Mouse (Mus musculus): ENCODE data around the gene Chchd1. TPM values are rescaled to one million over a fixed set of nuclear protein-coding genes. Genes with fewer than 3 reads are reported as not detected.
A peak's percentile ranks its signal among the peaks of the same experiment; 100 is the strongest.

Chchd1 gene
- polyA plus RNA-seq, 1 experiment from 2014 or later: 268 TPM

DNA sequence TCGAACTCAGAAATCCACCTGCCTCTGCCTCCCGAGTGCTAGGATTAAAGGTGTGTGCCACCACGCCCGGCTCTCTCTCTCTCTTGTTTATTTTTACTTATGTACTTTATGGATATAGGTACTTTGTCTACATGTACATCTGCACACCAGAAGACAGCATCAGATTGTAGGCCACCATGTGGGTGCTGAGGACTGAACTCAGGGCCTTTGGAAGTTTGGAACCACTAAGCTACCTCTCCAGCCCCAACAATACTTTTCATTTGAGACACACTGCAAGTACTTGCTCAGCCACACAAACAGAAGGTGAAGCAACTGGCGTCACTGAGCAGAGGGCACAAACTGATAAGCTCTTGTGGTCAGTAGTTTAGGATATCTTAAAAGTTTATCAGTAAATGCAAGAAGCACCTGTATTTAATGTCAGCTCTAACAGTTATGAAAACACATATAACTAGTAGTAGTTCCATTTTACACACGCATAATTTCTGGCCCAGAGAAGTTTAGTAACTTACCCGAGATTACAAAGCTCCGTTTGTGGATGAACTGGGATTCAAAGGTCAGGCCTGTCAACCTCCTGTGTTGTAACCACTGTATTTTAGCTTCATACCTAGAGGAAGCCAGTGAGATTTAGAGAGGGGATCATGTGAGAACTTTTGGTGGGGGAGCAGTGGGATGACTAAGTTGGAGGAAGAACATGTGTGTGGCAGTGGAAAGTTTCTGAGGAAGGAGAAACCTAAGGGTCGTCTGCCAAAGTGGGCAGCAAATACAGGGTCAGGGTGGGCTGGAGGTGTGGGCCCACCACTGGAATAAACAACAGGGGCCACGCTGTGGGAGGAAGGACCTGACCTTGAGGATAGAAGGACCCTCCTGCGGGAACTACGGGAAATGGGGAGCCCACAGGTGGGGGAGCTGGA lies 30.5 kb downstream of the Chchd1 start:
- H3K9me3 ChIP-seq: no peaks in the 10 kb centered on the region
- peak overlapping the region; percentile 93 for H3K9ac ChIP-seq
- H3K36me3 ChIP-seq (replicated peaks): peaks cover 43% of the 10 kb centered on the region
- peak overlapping the region; percentile 79 for H3K4me2 ChIP-seq
- 54% methylated on average over 12 of the region's 12 CpGs for WGBS
- H3K4me3 ChIP-seq (replicated peaks): peak overlapping the region; percentile 77
- ATAC-seq (ENCODE audit: low FRiP score): no peak
- no peaks in the 10 kb centered on the region for H3K27me3 ChIP-seq
- H3K27ac ChIP-seq: peak overlapping the region; percentile 80; the same call in 1 of the 2 replicates
- peaks cover 11% of the 10 kb centered on the region for H3K4me1 ChIP-seq

DNA sequence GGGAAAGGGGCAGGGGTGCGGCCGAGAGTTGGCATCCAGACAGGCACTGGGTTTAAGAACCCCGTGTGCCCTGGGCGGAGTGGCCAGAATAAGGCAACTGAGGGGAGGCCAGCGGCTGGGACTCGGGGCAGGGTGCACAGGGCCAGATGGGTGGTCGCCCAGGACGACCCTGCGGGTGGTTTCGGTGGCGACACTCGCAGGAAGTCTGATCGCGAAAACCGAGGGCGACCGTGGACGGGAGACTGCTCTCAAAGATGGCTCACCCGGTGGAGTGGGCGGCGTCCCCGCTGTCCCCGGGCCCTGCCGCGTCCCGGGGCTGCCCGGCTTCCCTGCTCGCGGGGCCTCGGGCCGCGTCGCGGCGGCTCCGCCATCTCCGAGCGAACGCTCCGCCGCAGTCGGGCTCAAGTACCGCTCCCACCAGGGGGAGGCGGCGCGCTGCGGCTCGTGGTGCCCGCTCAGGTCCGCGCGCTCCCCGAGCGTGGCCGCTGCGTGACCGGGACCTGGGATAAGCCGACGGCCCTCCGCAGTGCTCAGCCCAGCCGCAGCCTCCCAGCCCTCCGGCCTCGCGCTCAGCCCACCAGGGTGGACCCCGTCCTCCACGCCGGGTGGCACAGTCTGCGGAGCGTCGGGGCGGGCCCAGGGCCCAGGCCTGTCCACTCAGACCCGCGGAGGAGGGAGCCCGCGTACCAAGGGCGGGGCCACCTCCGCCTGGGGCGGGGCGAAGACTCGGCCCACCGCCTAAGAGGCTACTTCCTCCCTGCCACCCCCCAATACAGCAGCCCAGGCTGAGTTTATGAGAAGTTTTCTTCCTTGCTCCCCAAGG lies 31.4 kb downstream of the Chchd1 start, which contains the start of gene Ndst2:
Gene Ndst2 (minus strand): TSS at position 611 of the 823 bp plus-strand sequence.
- Histone ChIP-seq H3K27me3 (no peaks in the 10 kb centered on the region), H3K9me3 (no peaks in the 10 kb centered on the region), H3K4me1 (peaks cover 11% of the 10 kb centered on the region), H3K36me3 (replicated peaks) (peaks cover 43% of the 10 kb centered on the region), H3K9ac (peak within 1 kb of the TSS; percentile 93), H3K4me3 (replicated peaks) (peak within 1 kb of the TSS; percentile 77), H3K4me2 (peak within 1 kb of the TSS; percentile 79), H3K27ac (peak within 1 kb of the TSS; percentile 80)
- under 1% methylated on average over 52 of the region's 81 CpGs for WGBS
- ATAC-seq (ENCODE audit: low FRiP score): peak; percentile 99

DNA sequence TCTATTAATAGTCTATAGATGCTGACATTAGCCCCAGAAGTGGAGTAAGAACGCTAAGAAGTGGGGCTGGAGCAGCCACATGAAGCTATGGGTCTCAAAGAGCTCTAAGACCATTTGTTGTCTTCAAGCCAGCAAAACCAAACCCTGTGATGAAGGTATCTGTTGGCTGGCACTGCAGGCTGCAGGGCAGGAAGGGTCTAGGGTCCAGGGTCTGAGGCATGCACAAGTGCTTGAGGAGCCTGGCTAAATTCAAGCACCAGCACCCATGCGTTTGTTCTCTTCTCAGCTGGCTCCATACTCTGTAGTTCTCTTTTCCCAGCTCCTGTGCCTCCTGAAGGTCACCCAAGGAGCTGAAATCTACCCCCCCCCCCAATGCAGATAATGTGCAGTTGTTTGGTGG lies 32.2 kb downstream of the Chchd1 start:
- Histone ChIP-seq H3K4me3 (replicated peaks) (no peak overlapping the region), H3K9me3 (no peaks in the 10 kb centered on the region), H3K27me3 (no peaks in the 10 kb centered on the region), H3K27ac (peak overlapping the region; percentile 46; the same call in 1 of the 2 replicates), H3K9ac (no peak overlapping the region), H3K4me2 (no peak overlapping the region), H3K36me3 (replicated peaks) (peaks cover 41% of the 10 kb centered on the region), H3K4me1 (peaks cover 11% of the 10 kb centered on the region)
- no peak for ATAC-seq (ENCODE audit: low FRiP score)
- 82% methylated on average over 2 of the region's 2 CpGs for WGBS

DNA sequence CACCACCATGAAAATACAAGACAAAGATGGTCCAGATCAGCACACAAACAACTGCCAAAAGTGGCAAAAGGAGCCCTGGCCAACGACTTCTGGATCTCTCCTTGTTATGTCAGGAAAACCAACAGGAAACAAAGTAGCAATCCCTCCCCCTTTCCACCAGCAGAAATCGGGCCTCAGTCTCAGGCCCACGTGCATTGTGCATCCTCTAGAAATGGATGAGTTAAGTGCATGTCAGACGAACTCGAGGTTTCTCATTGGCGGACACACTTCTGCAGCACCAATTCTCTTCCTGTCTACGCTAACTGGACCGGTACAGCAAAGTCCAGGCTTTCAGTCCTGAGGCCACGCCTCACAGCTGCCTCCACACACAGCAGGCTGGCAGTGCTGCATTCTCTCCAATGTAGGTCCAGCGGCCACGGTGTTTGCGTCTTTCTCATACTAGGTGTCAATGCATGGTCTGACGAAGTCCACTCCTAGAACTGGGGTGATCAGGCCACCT lies 33.1 kb downstream of the Chchd1 start:
- Histone ChIP-seq H3K27ac (no peak overlapping the region), H3K4me2 (no peak overlapping the region), H3K4me1 (peaks cover 11% of the 10 kb centered on the region), H3K36me3 (replicated peaks) (peaks cover 40% of the 10 kb centered on the region), H3K9ac (no peak overlapping the region), H3K4me3 (replicated peaks) (no peak overlapping the region), H3K27me3 (no peaks in the 10 kb centered on the region), H3K9me3 (no peaks in the 10 kb centered on the region)
- WGBS: 90% methylated on average over 13 of the region's 13 CpGs
- no peak for ATAC-seq (ENCODE audit: low FRiP score)

DNA sequence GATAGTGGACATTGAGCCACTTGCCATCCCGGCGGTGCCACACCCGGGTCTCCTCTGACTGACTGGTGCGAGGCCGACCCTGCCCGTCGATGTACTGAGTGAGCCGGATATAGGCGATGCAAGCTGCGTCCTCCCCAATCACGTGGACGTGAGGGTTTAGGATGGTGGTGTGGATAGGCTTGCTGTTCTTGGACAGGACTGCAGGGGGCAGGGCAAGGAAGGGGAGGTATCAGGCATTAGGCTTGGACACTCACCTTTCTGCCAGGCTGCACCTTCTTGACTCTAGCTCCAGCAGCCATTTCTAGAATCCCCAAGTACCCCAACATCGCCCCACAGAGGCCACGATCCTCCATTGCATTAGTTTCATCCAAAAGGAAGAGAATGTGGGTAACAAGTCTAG lies 34.5 kb downstream of the Chchd1 start:
- H3K27me3 ChIP-seq: no peaks in the 10 kb centered on the region
- H3K27ac ChIP-seq: no peak overlapping the region
- peaks cover 47% of the 10 kb centered on the region for H3K36me3 ChIP-seq (replicated peaks)
- H3K4me1 ChIP-seq: peaks cover 11% of the 10 kb centered on the region
- no peak overlapping the region for H3K4me2 ChIP-seq
- no peak overlapping the region for H3K4me3 ChIP-seq (replicated peaks)
- no peaks in the 10 kb centered on the region for H3K9me3 ChIP-seq
- no peak for ATAC-seq (ENCODE audit: low FRiP score)
- 41% methylated on average over 14 of the region's 14 CpGs for WGBS
- no peak overlapping the region for H3K9ac ChIP-seq

DNA sequence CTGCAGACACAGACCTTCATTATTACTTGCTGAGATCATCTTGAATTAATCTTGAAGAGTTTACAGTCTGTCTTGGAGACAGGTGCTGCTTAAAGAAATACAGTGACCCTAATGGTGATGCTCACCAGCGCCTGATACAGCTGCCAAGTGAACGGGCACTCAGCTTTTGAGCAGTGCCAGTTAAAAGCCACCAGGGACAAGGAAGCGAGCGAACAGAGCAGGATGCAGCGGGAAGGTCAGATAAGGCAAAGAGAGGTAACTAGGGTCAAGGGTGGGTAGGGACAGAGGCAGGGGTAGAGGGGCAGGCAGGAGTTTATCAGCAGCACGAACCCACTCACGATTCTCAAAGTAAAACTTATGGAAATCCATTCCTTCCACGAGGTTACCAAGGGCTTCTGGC lies 35.7 kb downstream of the Chchd1 start:
- no peak for ATAC-seq (ENCODE audit: low FRiP score)
- 91% methylated on average over 8 of the region's 8 CpGs for WGBS
- H3K36me3 ChIP-seq (replicated peaks): peaks cover 55% of the 10 kb centered on the region

DNA sequence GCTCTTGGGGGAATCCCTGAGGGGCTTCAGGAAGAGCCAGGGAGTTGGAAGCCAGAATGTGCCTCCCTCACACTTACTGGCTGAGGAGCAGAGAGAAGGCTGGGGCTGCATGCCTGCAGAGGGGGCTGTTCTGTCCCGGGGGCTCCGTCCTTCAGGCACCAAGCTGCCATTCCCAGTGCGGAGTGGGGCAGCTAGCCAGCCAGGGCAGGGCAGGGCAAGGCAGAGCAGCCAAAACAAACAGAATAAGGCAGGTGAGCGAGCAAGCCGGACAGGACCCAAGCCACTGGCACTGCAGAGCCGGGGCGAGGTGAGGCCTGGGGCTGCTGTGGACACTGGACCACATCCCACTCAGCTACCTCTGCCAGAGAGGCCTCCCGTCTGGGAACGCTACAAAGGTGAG lies 38.5 kb downstream of the Chchd1 start:
- Histone ChIP-seq H3K27me3 (no peaks in the 10 kb centered on the region), H3K4me2 (no peak overlapping the region), H3K36me3 (replicated peaks) (peaks cover 71% of the 10 kb centered on the region), H3K4me1 (no peaks in the 10 kb centered on the region; the same call in 1 of the 2 replicates), H3K4me3 (replicated peaks) (no peak overlapping the region), H3K9me3 (no peaks in the 10 kb centered on the region), H3K27ac (no peak overlapping the region), H3K9ac (no peak overlapping the region)
- no peak for ATAC-seq (ENCODE audit: low FRiP score)
- WGBS: 95% methylated on average over 9 of the region's 9 CpGs

More for the DNA sequence above, 35.7 kb downstream of the Chchd1 start:
- Histone ChIP-seq H3K27me3 (no peaks in the 10 kb centered on the region), H3K9ac (no peak overlapping the region), H3K4me1 (peaks cover 5% of the 10 kb centered on the region), H3K9me3 (no peaks in the 10 kb centered on the region), H3K27ac (no peak overlapping the region), H3K4me2 (no peak overlapping the region), H3K4me3 (replicated peaks) (no peak overlapping the region)

DNA sequence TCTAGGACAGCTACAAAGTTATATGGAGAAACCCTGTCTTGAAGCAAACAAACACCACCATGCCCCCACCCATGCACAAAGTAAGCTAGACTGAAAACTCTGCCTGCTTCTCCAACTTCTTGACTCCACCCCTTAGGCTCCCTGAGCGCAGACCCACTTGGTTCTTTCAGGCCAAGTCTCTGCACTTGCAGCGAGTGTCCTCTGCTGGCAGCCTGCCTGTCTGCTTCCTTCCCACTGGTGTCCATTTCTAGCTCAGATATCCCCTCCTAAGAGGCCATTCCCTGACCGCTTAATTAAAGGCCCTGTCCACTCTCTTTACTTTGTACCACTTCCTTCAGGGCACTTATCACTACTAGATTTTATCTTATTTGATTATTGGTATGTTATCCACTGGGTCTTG lies 40.8 kb downstream of the Chchd1 start:
- no peaks in the 10 kb centered on the region for H3K27me3 ChIP-seq
- 82% methylated on average over 3 of the region's 3 CpGs for WGBS
- no peak overlapping the region for H3K4me3 ChIP-seq (replicated peaks)
- H3K27ac ChIP-seq: no peak overlapping the region
- H3K4me1 ChIP-seq: no peaks in the 10 kb centered on the region; the same call in 1 of the 2 replicates
- ATAC-seq (ENCODE audit: low FRiP score): no peak
- peaks cover 79% of the 10 kb centered on the region for H3K36me3 ChIP-seq (replicated peaks)
- H3K9me3 ChIP-seq: no peaks in the 10 kb centered on the region
- H3K4me2 ChIP-seq: no peak overlapping the region
- H3K9ac ChIP-seq: no peak overlapping the region

DNA sequence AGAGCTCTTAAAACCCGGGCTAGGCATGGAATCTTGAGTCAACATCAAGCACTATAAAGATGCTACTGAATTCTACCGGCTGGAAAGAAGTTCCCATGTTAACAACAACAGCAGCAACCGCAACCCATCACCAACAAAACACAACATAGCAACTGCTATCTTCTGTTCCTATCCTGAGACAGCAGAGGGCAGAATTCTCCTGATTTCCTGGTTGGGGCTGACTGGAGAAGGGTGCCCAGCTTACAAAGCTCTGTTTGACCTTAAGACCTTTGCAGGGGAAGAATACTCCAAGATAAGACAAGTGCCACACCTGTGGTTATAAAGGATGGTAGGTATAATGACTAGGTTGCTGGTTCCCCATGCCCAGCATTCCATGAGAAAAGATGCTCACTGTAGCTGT lies 44.1 kb downstream of the Chchd1 start:
- H3K4me1 ChIP-seq: no peaks in the 10 kb centered on the region
- no peak overlapping the region for H3K4me2 ChIP-seq
- no peak overlapping the region for H3K4me3 ChIP-seq (replicated peaks)
- no peak overlapping the region for H3K27ac ChIP-seq
- 88% methylated on average over 3 of the region's 3 CpGs for WGBS
- no peak overlapping the region for H3K9ac ChIP-seq
- no peak for ATAC-seq (ENCODE audit: low FRiP score)
- H3K36me3 ChIP-seq (replicated peaks): peaks cover 52% of the 10 kb centered on the region
- no peaks in the 10 kb centered on the region for H3K27me3 ChIP-seq
- no peaks in the 10 kb centered on the region for H3K9me3 ChIP-seq

DNA sequence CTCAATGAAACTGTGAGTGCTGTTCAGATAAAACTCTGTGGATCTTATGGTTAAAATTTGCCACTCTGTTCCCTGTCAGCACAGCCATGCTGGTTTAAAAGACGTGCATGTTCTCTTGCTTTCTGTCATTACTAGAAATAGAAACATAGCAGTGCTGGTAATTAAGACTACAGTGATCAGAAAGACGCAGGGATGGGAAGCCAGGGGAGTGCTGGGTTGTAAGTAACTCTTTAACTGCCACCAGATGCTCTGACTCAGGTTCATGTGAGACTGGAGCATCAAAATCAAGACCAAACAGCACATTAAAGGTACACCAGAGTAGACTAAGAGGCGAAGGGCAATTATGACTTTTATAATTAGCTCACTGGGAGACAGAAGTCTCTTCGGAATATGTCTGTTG lies 45.6 kb downstream of the Chchd1 start:
- ATAC-seq (ENCODE audit: low FRiP score): no peak
- Histone ChIP-seq H3K4me1 (no peaks in the 10 kb centered on the region), H3K36me3 (replicated peaks) (peaks cover 49% of the 10 kb centered on the region), H3K9ac (no peak overlapping the region), H3K4me2 (no peak overlapping the region), H3K27ac (no peak overlapping the region), H3K9me3 (no peaks in the 10 kb centered on the region), H3K27me3 (no peaks in the 10 kb centered on the region), H3K4me3 (replicated peaks) (no peak overlapping the region)
- 85% methylated on average over 4 of the region's 4 CpGs for WGBS

DNA sequence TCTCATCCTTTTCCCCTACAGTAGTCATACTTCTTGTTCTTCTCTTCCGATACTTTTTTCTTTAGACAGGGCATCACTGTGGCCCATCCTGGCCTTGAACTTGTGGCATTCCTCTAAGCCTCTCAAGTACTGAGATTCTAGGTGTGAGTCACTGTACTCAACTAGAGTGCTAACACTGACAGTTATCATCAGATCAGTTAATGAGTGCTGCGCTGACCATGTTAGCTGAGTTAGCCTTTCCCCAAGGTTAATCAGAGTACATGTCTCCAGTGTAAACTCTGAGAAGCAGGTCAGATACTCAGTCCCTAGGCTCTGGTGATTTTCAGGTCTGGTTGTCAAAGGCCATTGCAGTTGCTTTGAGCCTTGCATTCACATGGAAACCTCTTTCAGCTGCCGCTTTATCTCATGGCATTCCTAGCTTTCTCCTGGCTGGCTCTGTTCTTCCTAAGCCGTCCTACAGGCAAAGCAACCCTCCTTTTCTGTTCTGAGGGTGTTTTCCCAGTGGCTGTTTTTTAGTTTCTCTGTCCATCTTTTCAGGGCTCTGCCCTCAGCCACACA lies 46.8 kb downstream of the Chchd1 start:
- H3K4me2 ChIP-seq: no peak overlapping the region
- no peak overlapping the region for H3K27ac ChIP-seq
- peaks cover 45% of the 10 kb centered on the region for H3K36me3 ChIP-seq (replicated peaks)
- no peak overlapping the region for H3K9ac ChIP-seq
- no peak overlapping the region for H3K4me3 ChIP-seq (replicated peaks)
- H3K4me1 ChIP-seq: no peaks in the 10 kb centered on the region
- H3K9me3 ChIP-seq: no peaks in the 10 kb centered on the region
- WGBS: 87% methylated on average over 4 of the region's 4 CpGs
- ATAC-seq (ENCODE audit: low FRiP score): no peak
- H3K27me3 ChIP-seq: no peaks in the 10 kb centered on the region

DNA sequence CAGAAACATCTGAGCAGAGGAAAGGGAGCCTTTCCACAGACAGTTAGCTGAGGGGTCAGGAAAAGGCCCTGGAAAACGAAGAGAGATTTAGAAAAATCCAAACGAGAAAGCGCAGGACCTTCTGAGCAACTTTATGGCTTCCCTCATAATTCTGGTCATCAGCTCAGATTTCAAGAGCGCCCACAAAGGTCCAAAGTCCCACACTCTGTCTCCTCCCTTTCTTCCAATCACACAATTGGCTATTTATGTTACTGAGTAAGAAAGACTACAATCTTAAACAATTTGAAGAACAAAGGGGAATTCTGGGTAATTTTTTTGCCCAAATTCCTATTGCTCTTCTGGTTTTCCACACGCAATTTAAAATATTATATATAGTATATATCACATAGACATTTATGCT lies 47.7 kb downstream of the Chchd1 start:
- Histone ChIP-seq H3K9me3 (no peaks in the 10 kb centered on the region), H3K9ac (no peak overlapping the region), H3K4me2 (no peak overlapping the region), H3K4me1 (no peaks in the 10 kb centered on the region), H3K27me3 (no peaks in the 10 kb centered on the region), H3K27ac (no peak overlapping the region), H3K36me3 (replicated peaks) (peaks cover 45% of the 10 kb centered on the region), H3K4me3 (replicated peaks) (no peak overlapping the region)
- 88% methylated on average over 5 of the region's 5 CpGs for WGBS
- no peak for ATAC-seq (ENCODE audit: low FRiP score)

Data from forebrain, embryonic 12.5 days (tissue).